Mouse (Mus musculus): ENCODE data around the gene Cd47.

- no peak for TF ChIP-seq CTCF (conservative IDR thresholded peaks at IDR 0.05 in 1 of 2, IDR thresholded peaks at IDR 0.05 in 1 of 2; ENCODE audit: low read depth in 2 of 2, low read length in 2 of 2)
- no peak for TF ChIP-seq E2F4 (IDR thresholded peaks at IDR 0.05; ENCODE audit: insufficient replicate concordance, low read depth, low read length)
- TF ChIP-seq PAX5 (IDR thresholded peaks at IDR 0.05; ENCODE audit: low read length), result no peak
- no peak for TF ChIP-seq JUN (IDR thresholded peaks at IDR 0.05; ENCODE audit: insufficient read depth, low read depth, low read length)
- no peak for TF ChIP-seq POLR2A (IDR thresholded peaks at IDR 0.05; ENCODE audit: low read depth, low read length)
- no peak for TF ChIP-seq TBP (conservative IDR thresholded peaks at IDR 0.05; ENCODE audit: low read depth, low read length)
- TF ChIP-seq JUND (conservative IDR thresholded peaks at IDR 0.05; ENCODE audit: low read depth, low read length), result no peak
- 0 out of 2 replicates have a peak, but pooled peaks have one; percentile 18 for TF ChIP-seq EP300 (IDR thresholded peaks at IDR 0.05; ENCODE audit: low read length)
- no peak for TF ChIP-seq USF2 (conservative IDR thresholded peaks at IDR 0.05; ENCODE audit: low read depth, low read length)
- TF ChIP-seq NRF1 (IDR thresholded peaks at IDR 0.05; ENCODE audit: low read depth, low read length), result no peak
Measured at GRCm38 (mm10) chr16:49855836-49856503, 55.6 kb downstream of the Cd47 start.
